ENCODE assay signal across 11 mouse cellular contexts in genomic region chr15:12456808-12457207, GRCm38 (mm10).
A peak's percentile ranks its signal among the peaks of the same experiment; 100 is the strongest.
DNase-seq lines count a peak whose midpoint lies in the region; ATAC-seq and TF ChIP-seq lines count a peak whose summit lies in the region.
"Had no signal": no experiment of that assay in that cellular context is flagged by ENCODE, and none has a peak within 500 bp of the region (broad histone marks: within the 10 kb centered on the region; RNA-seq: fewer than 3 reads in every experiment).

No protein-coding gene starts in this region.

- H3K36me3 ChIP-seq in neural tube, embryonic 11.5 days (ENCODE audit: control insufficient read depth, insufficient read depth, low read length), result no peaks in the 10 kb centered on the region
- no peaks in the 10 kb centered on the region for H3K36me3 ChIP-seq in intestine, embryonic 16.5 days (ENCODE audit: control insufficient read depth, insufficient read depth, low read length)
- no peaks in the 10 kb centered on the region for H3K36me3 ChIP-seq in liver, postnatal 0 days (replicated peaks; ENCODE audit: insufficient read depth, low read length)
- H3K36me3 ChIP-seq: forebrain, embryonic 15.5 days; hindbrain, embryonic 15.5 days had no signal

- ATAC-seq in neural tube, embryonic 11.5 days (ENCODE audit: insufficient read depth, low FRiP score, low TSS enrichment), result no peak
- ATAC-seq in intestine, embryonic 16.5 days, result peak; percentile 66
- no peak for ATAC-seq in liver, postnatal 0 days
- ATAC-seq: forebrain, embryonic 15.5 days had no signal

- no peak overlapping the region for H3K4me2 ChIP-seq in neural tube, embryonic 11.5 days (ENCODE audit: low read depth)
- no peak overlapping the region for H3K4me2 ChIP-seq in intestine, embryonic 16.5 days (ENCODE audit: low read depth, low read length)
- H3K4me2 ChIP-seq in liver, postnatal 0 days (ENCODE audit: low read depth, low read length), result no peak overlapping the region
- H3K4me2 ChIP-seq: forebrain, embryonic 15.5 days; hindbrain, embryonic 15.5 days had no signal

- no peaks in the 10 kb centered on the region for H3K27me3 ChIP-seq in neural tube, embryonic 11.5 days (ENCODE audit: control insufficient read depth, insufficient read depth, low read length)
- no peaks in the 10 kb centered on the region for H3K27me3 ChIP-seq in intestine, embryonic 16.5 days (replicated peaks; ENCODE audit: control insufficient read depth, insufficient read depth, low read length)
- H3K27me3 ChIP-seq in liver, postnatal 0 days (ENCODE audit: insufficient read depth, low read length), result no peaks in the 10 kb centered on the region
- H3K27me3 ChIP-seq: forebrain, embryonic 15.5 days; hindbrain, embryonic 15.5 days had no signal

- TF ChIP-seq CTCF in gastrocnemius, adult 2 months (IDR thresholded peaks at IDR 0.05), result no peak
- no peak for TF ChIP-seq CTCF in liver, postnatal 0 days (IDR thresholded peaks at IDR 0.05; ENCODE audit: low read depth)

- no peaks in the 10 kb centered on the region for H3K4me1 ChIP-seq in neural tube, embryonic 11.5 days (ENCODE audit: control insufficient read depth, insufficient read depth, low read length)
- 0 out of 2 replicates have a peak, but pooled peaks cover 3% of the 10 kb centered on the region for H3K4me1 ChIP-seq in intestine, embryonic 16.5 days (ENCODE audit: control insufficient read depth, insufficient read depth, low read length)
- H3K4me1 ChIP-seq in liver, postnatal 0 days (ENCODE audit: insufficient read depth), result no peaks in the 10 kb centered on the region
- H3K4me1 ChIP-seq: forebrain, embryonic 15.5 days had no signal

- H3K27ac ChIP-seq in gastrocnemius, adult 2 months, result peak overlapping the region; percentile 41
- H3K27ac ChIP-seq in neural tube, embryonic 11.5 days (ENCODE audit: low read depth, low read length), result no peak overlapping the region
- no peak overlapping the region for H3K27ac ChIP-seq in intestine, embryonic 16.5 days (ENCODE audit: low read length)
- H3K27ac ChIP-seq in liver, postnatal 0 days (ENCODE audit: low read depth), result no peak overlapping the region
- H3K27ac ChIP-seq: forebrain, embryonic 15.5 days; hindbrain, embryonic 15.5 days had no signal

- no peak for DNase-seq in gastrocnemius, adult 2 months
- no peak for DNase-seq in gastrocnemius, postnatal 10 days
- peak; percentile 34 for DNase-seq in neural tube, embryonic 11.5 days (ENCODE audit: low spot score)
- no peak for DNase-seq in neural tube, embryonic 10.5 days (ENCODE audit: extremely low spot score, low spot score)
- no peak for DNase-seq in left cerebral cortex, adult 9 months (ENCODE audit: low spot score in 2 of 2)
- no peak for DNase-seq in liver, postnatal 0 days
- no peak for DNase-seq in retina, embryonic 14.5 days (ENCODE audit: low spot score)
- DNase-seq: lung, adult 2 months had no signal

- no peak overlapping the region for H3K9ac ChIP-seq in neural tube, embryonic 11.5 days (ENCODE audit: low read length)
- H3K9ac ChIP-seq in intestine, embryonic 16.5 days (ENCODE audit: low read depth, low read length), result no peak overlapping the region
- no peak overlapping the region for H3K9ac ChIP-seq in liver, postnatal 0 days (replicated peaks)
- H3K9ac ChIP-seq: forebrain, embryonic 15.5 days; hindbrain, embryonic 15.5 days had no signal

- no peaks in the 10 kb centered on the region for H3K9me3 ChIP-seq in neural tube, embryonic 11.5 days (ENCODE audit: control insufficient read depth, low read length)
- H3K9me3 ChIP-seq in intestine, embryonic 16.5 days (ENCODE audit: control insufficient read depth, low read length), result no peaks in the 10 kb centered on the region
- H3K9me3 ChIP-seq in liver, postnatal 0 days (ENCODE audit: low read length), result no peaks in the 10 kb centered on the region
- H3K9me3 ChIP-seq: forebrain, embryonic 15.5 days; hindbrain, embryonic 15.5 days had no signal

- intact Hi-C loops in gastrocnemius, adult 2 months (cut with DNase I), result no loop called here

- WGBS in neural tube, embryonic 11.5 days, result 45% methylated on average over 7 of the region's 7 CpGs
- WGBS in intestine, embryonic 16.5 days, result 25% methylated on average over 7 of the region's 7 CpGs
- WGBS in liver, postnatal 0 days (ENCODE audit: insufficient replicate concordance), result 56% methylated on average over 7 of the region's 7 CpGs

- H3K4me3 ChIP-seq in gastrocnemius, adult 2 months, result no peak overlapping the region
- no peak overlapping the region for H3K4me3 ChIP-seq in neural tube, embryonic 11.5 days (ENCODE audit: low read depth, low read length)
- H3K4me3 ChIP-seq in intestine, embryonic 16.5 days (ENCODE audit: low read length), result no peak overlapping the region
- no peak overlapping the region for H3K4me3 ChIP-seq in liver, postnatal 0 days (ENCODE audit: low read depth, low read length)
- H3K4me3 ChIP-seq: forebrain, embryonic 15.5 days; hindbrain, embryonic 15.5 days had no signal

- no peak for TF ChIP-seq EP300 in liver, postnatal 0 days (IDR thresholded peaks at IDR 0.05; ENCODE audit: low read depth)
